Mouse (Mus musculus) myocyte (in vitro differentiated cells): ENCODE results near the gene Pon3. TPM values are rescaled to one million over a fixed set of nuclear protein-coding genes. Genes with fewer than 3 reads are reported as not detected.

Source experiments
- H3K27me3 ChIP-seq: one replicate; pipeline ENCODE4 v1.6.1; 2011; ENCODE audit not compliant: control insufficient read depth, insufficient read depth, insufficient read length
- H3K36me3 ChIP-seq: one replicate; pipeline ENCODE4 v1.6.1; 2011; ENCODE audit not compliant: control insufficient read depth, insufficient read depth
- H3K4me2 ChIP-seq: one replicate; pipeline ENCODE4 v1.6.1; 2011; ENCODE audit warnings: low read depth, control low read depth
- H3K4me3 ChIP-seq: one replicate; pipeline ENCODE4 v1.5.1; 2011; ENCODE audit warnings: mild to moderate bottlenecking, control low read depth, moderate library complexity
- H3K79me2 ChIP-seq: one replicate; pipeline ENCODE4 v1.6.1; 2011; ENCODE audit not compliant: control insufficient read depth, insufficient read depth
- H3ac ChIP-seq: one replicate; pipeline ENCODE4 v1.6.1; 2011; ENCODE audit not compliant: control insufficient read depth, insufficient read length
- CEBPB ChIP-seq: IDR thresholded peaks from 2 replicates; pipeline ENCODE4 v1.6.1; 2011; ENCODE audit warnings: mild to moderate bottlenecking, moderate library complexity; ENCODE audit not compliant: poor library complexity, insufficient read depth, severe bottlenecking
- E2F4 ChIP-seq: IDR thresholded peaks from one replicate; pipeline ENCODE4 v1.6.1; 2011; ENCODE audit warnings: mild to moderate bottlenecking, control low read depth, moderate library complexity; ENCODE audit not compliant: insufficient read depth
- MAX ChIP-seq: IDR thresholded peaks from one replicate; pipeline ENCODE4 v1.6.1; 2011; ENCODE audit warnings: low read depth, mild to moderate bottlenecking, control low read depth
- MYOD1 ChIP-seq, 3 experiments: IDR thresholded peaks; one replicate each; pipeline ENCODE4 v1.6.1; 2011; ENCODE audit warnings: control low read depth in 2 of 3, low read depth in 2 of 3, mild to moderate bottlenecking in 2 of 3, moderate library complexity in 1 of 3; ENCODE audit not compliant: insufficient read length in 2 of 3, control insufficient read depth in 1 of 3
- MYOG ChIP-seq, 3 experiments: IDR thresholded peaks; one replicate each; pipeline ENCODE4 v1.6.1; 2011; ENCODE audit warnings: control low read depth in 2 of 3, low read depth in 2 of 3, mild to moderate bottlenecking in 2 of 3; ENCODE audit not compliant: insufficient read length in 2 of 3, control insufficient read depth in 1 of 3, insufficient read depth in 1 of 3
- POLR2A ChIP-seq: IDR thresholded peaks from one replicate; pipeline ENCODE4 v1.6.1; 2011; ENCODE audit warnings: low read depth, mild to moderate bottlenecking, control low read depth, moderate library complexity; ENCODE audit not compliant: insufficient read length
- POLR2AphosphoS2 ChIP-seq: IDR thresholded peaks from one replicate; pipeline ENCODE4 v1.6.1; 2011; ENCODE audit warnings: low read depth, control low read depth; ENCODE audit not compliant: insufficient read length
- REST ChIP-seq: IDR thresholded peaks from one replicate; pipeline ENCODE4 v1.6.1; 2011; ENCODE audit warnings: mild to moderate bottlenecking, control low read depth, moderate library complexity; ENCODE audit not compliant: insufficient read depth, insufficient read length
- TCF12 ChIP-seq: IDR thresholded peaks from one replicate; pipeline ENCODE4 v1.6.1; 2011; ENCODE audit warnings: mild to moderate bottlenecking, control low read depth; ENCODE audit not compliant: poor library complexity, insufficient read depth, severe bottlenecking
- TCF3 ChIP-seq: IDR thresholded peaks from one replicate; pipeline ENCODE4 v1.6.1; 2011; ENCODE audit warnings: low read depth, control low read depth; ENCODE audit not compliant: insufficient read length
- USF1 ChIP-seq: IDR thresholded peaks from one replicate; pipeline ENCODE4 v1.6.1; 2011; ENCODE audit warnings: low read depth, mild to moderate bottlenecking, control low read depth, moderate library complexity
- polyA plus RNA-seq: library from polyadenylated mRNA; unstranded; fragments of >200 nt; fragmentation: generic; extraction: Trizol; gene quantifications from one replicate; pipeline ENCODE4 v1.2.1, GENCODE M21; 2012; ENCODE audit warnings: missing spikeins

Gene Pon3
- 1.8 TPM for polyA plus RNA-seq

DNA sequence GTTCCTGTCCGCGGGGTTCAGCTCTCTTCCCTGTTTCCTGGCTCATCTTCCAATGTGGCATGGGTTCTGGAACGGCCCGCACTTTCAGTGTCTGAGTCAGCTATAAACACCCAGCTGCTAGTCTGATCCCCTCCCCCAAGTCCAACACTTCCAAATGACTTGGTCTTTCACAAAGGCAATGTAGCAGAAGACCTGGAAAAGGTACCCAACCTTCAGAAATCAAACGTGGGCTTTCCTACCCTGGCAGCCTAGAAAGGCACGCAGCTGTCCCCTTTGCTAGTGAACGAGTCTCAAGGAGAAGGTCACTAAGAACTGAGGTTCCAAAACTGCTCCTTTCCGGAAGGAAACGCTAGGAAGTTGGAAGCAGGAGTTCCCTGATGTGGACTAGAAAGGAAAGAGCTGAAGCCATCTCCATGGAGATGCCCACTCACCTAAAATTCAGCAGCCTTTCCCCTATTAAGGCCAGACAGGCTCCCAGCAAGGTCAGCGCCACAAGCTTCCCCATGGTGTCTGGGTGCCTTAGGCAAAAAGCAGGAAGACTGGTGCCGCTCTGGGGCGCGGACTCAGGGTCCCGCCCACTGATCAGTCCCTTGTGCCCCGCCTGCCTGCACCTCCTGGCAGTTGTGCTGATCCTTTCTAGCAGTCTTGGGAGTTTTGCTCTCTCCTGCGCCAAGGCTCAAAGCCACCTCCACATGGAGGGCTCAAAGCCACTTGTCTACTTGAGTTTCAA, at the start of gene Pon3:
Gene Pon3, minus strand, starts transcription at position 565 of the 730 bp plus-strand sequence.
- H3K36me3 ChIP-seq: no peaks in the 10 kb centered on the region
- H3K79me2 ChIP-seq: no peaks in the 10 kb centered on the region
- H3K27me3 ChIP-seq: no peaks in the 10 kb centered on the region
- TF ChIP-seq MYOG (IDR thresholded peaks at IDR 0.05; ENCODE audit: control insufficient read depth in 1 of 3, insufficient read depth in 1 of 3, insufficient read length in 2 of 3, low read depth in 2 of 3) (no peak), POLR2A (peak; percentile 44)
- peak within 1 kb of the TSS; percentile 4 for H3K4me3 ChIP-seq
- H3ac ChIP-seq: no peak within 1 kb of the TSS
- peak within 1 kb of the TSS; percentile 55 for H3K4me2 ChIP-seq

DNA sequence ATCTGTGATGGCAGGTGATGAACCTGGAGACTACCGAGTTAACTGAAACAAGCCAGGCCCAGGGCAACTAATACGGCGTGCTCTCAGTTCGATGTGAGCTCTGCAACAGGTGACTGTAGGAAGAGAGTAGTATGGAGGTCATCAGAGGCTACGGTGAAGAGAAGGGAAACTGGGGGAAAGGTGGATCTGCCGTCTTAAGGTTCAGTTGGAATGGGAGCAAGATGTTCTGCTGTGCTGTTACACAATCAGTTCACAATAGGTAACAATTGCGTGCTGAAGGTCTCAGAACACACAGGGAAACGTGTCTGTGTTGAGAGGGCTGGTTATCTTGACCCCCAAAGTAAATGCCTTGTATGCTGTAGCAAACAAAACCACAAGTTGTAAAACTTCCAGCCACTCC, 48.9 kb upstream of the Pon3 start:
- H3ac ChIP-seq: no peak overlapping the region
- TF ChIP-seq POLR2AphosphoS2: no peak
- no peaks in the 10 kb centered on the region for H3K36me3 ChIP-seq
- H3K79me2 ChIP-seq: no peaks in the 10 kb centered on the region
- H3K4me2 ChIP-seq: no peak overlapping the region
- H3K4me3 ChIP-seq: no peak overlapping the region
- no peaks in the 10 kb centered on the region for H3K27me3 ChIP-seq

DNA sequence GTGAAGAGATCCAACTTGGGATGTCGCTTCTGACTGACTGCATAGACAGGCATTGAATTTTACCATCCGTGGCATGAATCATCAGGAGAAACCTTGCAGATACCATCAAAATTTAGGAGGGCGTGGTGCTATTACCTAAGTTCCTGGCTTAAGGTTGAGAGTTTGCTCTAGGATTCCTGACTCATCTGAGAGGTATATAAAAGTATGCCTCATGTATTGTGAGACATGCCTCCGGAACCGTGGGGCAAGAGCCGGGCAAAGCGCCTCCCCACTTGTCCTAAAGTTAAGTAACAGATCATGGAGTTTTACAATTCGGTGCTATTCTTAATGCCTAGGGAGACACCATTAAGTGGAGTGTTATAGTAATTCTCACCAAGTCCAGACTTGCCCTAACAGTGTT, 44.5 kb upstream of the Pon3 start:
- TF ChIP-seq TCF3 (no peak), POLR2A (no peak), MAX (no peak), E2F4 (no peak), USF1 (no peak), MYOD1 (IDR thresholded peaks at IDR 0.05; ENCODE audit: control insufficient read depth in 1 of 3, insufficient read length in 2 of 3, low read depth in 2 of 3) (no peak), REST (no peak), TCF12 (no peak), POLR2AphosphoS2 (no peak), CEBPB (no peak)
- Histone ChIP-seq H3K36me3 (no peaks in the 10 kb centered on the region), H3K79me2 (peaks cover 10% of the 10 kb centered on the region), H3K4me2 (no peak overlapping the region), H3K27me3 (no peaks in the 10 kb centered on the region), H3K4me3 (no peak overlapping the region), H3ac (no peak overlapping the region)

DNA sequence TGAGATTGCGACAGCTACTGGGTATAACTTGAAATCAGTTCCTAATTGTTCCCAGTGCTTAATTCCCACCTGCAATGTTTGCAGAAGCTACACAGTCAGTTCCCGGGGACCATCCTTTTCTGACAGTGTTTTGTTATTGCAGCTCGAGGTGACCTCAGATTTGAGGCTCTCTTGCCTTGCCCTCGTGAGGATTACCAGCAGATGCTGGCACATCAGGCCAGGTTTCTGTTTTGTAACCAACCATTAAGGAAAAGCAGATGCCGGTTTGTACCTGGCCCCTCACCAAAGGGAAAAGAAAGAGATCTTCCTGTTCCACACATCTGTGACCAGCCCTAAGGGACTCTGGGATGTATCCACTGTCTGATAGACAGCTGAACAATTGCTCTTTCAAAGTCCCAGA, 43.5 kb upstream of the Pon3 start:
- Histone ChIP-seq H3K4me2 (no peak overlapping the region), H3K27me3 (no peaks in the 10 kb centered on the region), H3K36me3 (no peaks in the 10 kb centered on the region), H3K4me3 (no peak overlapping the region), H3K79me2 (peaks cover 15% of the 10 kb centered on the region), H3ac (no peak overlapping the region)
- TF ChIP-seq TCF12: no peak
- no peak for TF ChIP-seq E2F4
- TF ChIP-seq MYOG (IDR thresholded peaks at IDR 0.05; ENCODE audit: control insufficient read depth in 1 of 3, insufficient read depth in 1 of 3, insufficient read length in 2 of 3, low read depth in 2 of 3): no peak
- no peak for TF ChIP-seq MYOD1 (IDR thresholded peaks at IDR 0.05; ENCODE audit: control insufficient read depth in 1 of 3, insufficient read length in 2 of 3, low read depth in 2 of 3)
- no peak for TF ChIP-seq POLR2AphosphoS2
- no peak for TF ChIP-seq CEBPB
- TF ChIP-seq POLR2A: no peak

DNA sequence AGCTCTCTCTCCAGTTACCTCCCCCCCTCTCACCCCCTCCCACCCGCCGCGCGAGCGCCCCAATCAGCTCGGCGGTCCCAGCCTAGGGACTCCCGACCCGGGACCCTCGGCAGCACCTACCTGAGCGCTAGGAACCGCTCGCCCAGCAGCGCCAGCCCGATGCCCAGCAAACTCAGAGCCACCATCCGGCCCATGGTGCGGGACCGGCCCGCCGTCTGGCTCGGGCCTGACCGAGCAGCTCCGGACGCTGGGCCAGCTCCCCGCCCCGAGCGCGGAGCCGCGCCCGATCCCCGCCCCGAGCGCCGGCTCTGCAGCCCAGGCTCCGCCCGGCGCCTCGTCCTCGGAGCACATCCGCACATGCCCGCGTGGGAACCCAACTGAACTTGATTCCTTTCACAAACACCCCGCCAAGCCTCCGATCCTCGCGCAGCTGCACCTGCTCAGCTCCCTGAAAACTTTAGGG, 42.0 kb upstream of the Pon3 start, which contains the start of gene Pon2:
Gene Pon2, minus strand, starts transcription at position 364 of the 463 bp plus-strand sequence.
- peak within 1 kb of the TSS; percentile 71 for H3ac ChIP-seq
- peaks cover 15% of the 10 kb centered on the region for H3K79me2 ChIP-seq
- no peaks in the 10 kb centered on the region for H3K36me3 ChIP-seq
- no peaks in the 10 kb centered on the region for H3K27me3 ChIP-seq
- peak within 1 kb of the TSS; percentile 82 for H3K4me2 ChIP-seq
- peak; percentile 67 for TF ChIP-seq POLR2AphosphoS2
- TF ChIP-seq POLR2A: peak; percentile 90
- peak in 1 of 3 experiments; percentile 29 for TF ChIP-seq MYOD1 (IDR thresholded peaks at IDR 0.05; ENCODE audit: control insufficient read depth in 1 of 3, insufficient read length in 2 of 3, low read depth in 2 of 3)
- TF ChIP-seq MYOG (IDR thresholded peaks at IDR 0.05; ENCODE audit: control insufficient read depth in 1 of 3, insufficient read depth in 1 of 3, insufficient read length in 2 of 3, low read depth in 2 of 3): peak in 1 of 3 experiments; percentile 42
- TF ChIP-seq E2F4: no peak
- peak within 1 kb of the TSS; percentile 46 for H3K4me3 ChIP-seq
